Mouse (Mus musculus): Measurements from ENCODE around the gene Gabrd. TPM values are rescaled to one million over a fixed set of nuclear protein-coding genes. Genes with fewer than 3 reads are reported as not detected.

The Gabrd gene
- total RNA-seq, 4 experiments from 2014 or later = 75.3 to 88.7 (median 81.9) TPM

GRCm38 (mm10) chr4:155383326-155383725 lies 14.6 kb downstream of the Gabrd start:
- no peak for DNase-seq (ENCODE audit: low spot score in 2 of 2)

DNA sequence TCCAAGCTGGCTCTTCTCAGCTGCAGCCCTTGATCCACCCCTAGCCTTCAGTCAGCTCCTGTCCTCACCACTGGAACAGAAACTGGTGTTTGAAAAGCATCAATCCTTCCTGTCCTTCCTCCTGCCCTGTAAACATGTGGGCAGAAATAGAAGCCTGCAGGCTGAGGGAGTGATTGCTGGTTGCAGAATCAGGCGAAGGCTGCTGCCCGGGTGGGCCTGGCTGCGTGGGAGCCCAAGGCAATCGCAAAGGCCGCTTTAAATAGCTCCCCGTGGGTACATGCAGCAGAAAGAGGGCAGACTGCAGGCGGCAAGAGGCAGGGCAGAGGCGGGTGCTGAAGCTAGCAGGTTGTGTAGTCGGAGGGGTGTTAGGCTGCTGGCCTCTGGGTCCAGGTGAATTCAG lies 15.2 kb downstream of the Gabrd start:
- DNase-seq (ENCODE audit: low spot score in 2 of 2) = peak in 1 of 2 experiments; percentile 79

DNA sequence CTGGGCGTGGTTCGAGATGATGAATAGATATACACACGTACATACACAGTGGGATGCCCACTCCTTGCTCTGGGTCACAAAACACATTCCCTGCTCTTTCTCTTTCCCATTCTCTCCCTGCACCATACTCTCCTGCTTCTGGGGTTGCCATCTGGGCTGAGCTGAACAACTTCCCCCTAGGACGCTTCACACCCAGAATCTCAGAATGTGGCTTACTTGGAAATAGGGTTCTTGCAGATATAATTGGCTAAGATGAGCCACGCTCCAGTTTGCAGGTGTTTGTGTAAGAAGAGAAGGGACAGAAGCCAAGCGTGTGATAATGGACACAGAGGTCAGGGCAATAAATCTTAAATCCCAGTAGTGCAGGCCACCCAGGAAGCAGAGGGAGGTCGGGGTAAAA lies 15.9 kb downstream of the Gabrd start:
- DNase-seq (ENCODE audit: low spot score in 2 of 2) = no peak

- no peak for DNase-seq (ENCODE audit: low spot score in 2 of 2)
Measured at GRCm38 (mm10) chr4:155371797-155372735, 25.8 kb downstream of the Gabrd start.

GRCm38 (mm10) chr4:155370737-155371715 lies 26.9 kb downstream of the Gabrd start:
- no peak for DNase-seq (ENCODE audit: low spot score in 2 of 2)

GRCm38 (mm10) chr4:155368684-155369083 lies 29.2 kb downstream of the Gabrd start:
- DNase-seq (ENCODE audit: low spot score in 2 of 2) = peak; percentile 57 to 89

- no peak for DNase-seq (ENCODE audit: low spot score in 2 of 2)
Measured at GRCm38 (mm10) chr4:155367739-155368138, 30.2 kb downstream of the Gabrd start.

DNA sequence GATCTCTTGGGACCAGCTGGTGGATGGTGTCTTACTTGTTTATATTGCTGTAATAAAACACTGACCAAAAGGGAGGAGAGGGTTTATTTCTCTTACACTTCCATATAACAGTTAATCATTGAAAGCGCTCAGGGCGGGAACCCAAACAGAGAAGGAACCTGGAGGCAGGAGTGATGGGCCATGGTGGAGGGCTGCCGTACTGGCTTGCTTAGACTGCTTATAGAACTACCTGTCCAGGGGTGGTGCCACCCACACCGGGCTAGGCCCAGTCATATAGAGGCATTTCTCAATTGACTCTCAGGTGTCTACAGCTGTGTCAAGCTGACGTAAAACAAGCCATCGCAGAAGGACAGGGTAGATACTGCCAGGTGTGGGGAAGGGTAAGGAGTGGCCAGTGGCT lies 31.1 kb downstream of the Gabrd start:
- DNase-seq (ENCODE audit: low spot score in 2 of 2) = no peak

DNA sequence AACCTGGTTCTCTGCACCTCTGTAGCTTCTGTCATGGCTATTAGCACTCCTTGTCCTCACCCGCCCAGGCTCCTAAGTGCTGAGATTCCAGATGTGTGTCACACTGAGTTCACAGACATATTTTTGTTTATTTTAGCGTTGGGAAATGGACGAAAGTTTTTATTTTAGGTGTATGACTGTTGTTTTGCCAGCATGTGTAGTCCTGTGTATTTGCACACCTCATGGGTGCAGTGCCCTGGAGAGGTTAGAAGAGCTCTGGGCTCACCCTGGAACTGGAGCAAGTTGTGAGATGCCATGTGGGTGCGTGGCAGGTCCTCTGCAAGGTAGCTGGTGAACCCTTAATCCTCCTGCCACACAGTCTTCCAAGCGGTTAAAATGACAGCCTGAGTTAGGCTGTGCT lies 35.5 kb downstream of the Gabrd start:
- no peak for DNase-seq (ENCODE audit: low spot score in 2 of 2)

GRCm38 (mm10) chr4:155361303-155361791 lies 36.6 kb downstream of the Gabrd start, which contains the start of gene Prkcz:
Gene Prkcz (minus strand): TSS chr4:155361361.
- peak in 1 of 2 experiments; percentile 66 for DNase-seq (ENCODE audit: low spot score in 2 of 2)

- DNase-seq (ENCODE audit: low spot score in 2 of 2) = no peak
Measured at GRCm38 (mm10) chr4:155360856-155361255, 37.1 kb downstream of the Gabrd start.

DNA sequence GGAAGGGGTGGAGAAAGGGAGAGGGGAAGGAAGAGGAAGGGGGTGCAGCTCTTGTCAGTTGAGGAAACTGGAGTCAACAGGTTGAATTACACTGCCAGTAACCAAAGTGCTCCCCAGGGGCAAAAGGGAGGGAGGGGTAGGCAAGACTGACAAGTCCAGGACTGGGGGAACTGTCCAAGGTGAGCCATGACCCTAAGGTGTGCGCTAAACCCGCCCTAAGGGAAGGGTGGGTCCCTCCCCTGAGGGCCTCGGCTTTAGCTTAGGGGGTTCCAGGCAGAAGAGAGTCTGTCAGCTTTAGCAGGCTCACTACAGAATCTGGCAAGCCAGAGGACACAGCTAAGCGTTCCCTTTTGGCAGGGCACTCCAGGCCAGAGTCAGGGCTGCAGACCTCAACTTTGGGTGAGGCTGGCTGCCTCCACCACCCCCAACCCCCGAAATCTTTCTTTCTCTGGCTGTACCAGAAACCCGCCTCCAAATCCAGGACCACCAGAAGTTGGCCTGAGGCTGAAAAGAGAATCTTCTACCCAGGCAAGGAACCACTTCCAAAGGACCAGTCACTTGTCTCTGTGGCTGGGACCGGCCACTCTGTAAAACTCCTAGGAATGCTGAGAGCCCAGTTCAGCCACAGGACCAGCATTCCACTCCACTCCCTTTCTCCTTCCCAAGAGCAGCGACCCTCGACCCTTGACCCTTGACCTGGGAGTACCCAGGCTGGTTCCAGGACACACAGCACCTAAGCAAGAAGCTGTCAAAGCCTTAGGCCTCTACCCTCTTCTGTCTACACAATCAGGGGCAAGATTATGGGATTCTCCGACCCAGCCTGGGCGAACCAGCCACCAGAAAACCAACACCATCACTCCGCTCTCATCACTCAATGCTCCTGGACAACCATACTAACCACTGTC lies 38.1 kb downstream of the Gabrd start:
- DNase-seq (ENCODE audit: low spot score in 2 of 2) = no peak

GRCm38 (mm10) chr4:155357601-155358000 lies 40.3 kb downstream of the Gabrd start:
- DNase-seq (ENCODE audit: low spot score in 2 of 2) = no peak

DNA sequence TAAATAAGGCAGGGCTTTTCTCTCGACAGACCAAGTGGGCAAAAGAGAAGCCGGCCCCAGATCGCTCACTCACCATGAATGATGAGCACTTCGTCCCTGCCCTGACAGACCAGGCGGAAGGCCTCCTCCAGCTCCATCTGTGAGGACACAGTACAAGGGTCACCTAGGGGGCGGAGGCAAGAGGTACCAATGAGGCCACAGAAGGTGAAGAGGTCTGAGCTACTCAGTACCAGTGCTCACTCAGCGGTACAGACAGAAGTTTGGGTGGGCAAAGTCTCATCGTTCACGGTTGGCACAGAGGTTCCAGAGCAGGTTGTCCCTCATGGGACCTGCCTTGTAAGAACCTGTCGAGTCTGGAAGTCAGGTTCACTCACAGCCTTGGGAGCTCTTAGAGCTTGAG lies 41.6 kb downstream of the Gabrd start:
- no peak for DNase-seq (ENCODE audit: low spot score in 2 of 2)

DNA sequence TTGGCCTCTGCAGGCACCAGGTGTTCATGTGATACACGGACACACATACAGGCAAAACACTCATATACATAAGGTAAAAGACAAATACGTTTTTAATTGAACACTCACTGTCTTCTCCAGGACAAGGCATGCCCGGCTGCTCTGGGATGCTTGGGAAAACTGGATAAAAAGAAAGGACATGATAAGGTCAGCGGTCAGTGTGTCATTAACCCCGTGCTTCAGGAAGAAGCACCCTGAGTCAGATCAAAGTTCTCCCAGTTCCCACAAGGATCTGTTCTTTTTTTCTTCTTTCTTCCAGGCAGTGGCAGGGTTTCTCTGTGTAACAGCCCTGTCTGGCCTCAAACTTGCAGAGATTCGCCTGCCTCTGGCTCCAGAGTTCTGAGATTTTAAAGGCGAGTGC lies 43.4 kb downstream of the Gabrd start:
- no peak for DNase-seq (ENCODE audit: low spot score in 2 of 2)

DNA sequence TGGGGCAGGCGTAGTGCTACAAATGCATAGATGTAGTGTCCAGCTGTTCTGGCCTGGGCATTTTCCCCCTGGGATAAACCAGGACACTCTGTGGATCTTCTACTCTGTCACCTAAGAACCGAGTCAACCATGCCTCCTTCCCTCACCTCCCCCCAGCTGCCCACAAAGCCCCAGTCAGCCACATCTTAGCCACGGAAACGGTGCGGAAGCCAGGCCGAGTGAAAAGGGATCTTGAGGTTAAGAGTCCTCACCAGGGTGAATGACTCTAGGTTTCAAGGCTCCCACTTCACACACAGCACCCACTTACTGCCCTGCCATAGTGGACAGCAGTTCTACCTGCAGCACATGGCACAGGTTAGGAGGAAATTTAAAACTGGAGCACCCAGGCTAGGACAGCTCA lies 43.9 kb downstream of the Gabrd start:
- no peak for DNase-seq (ENCODE audit: low spot score in 2 of 2)

DNA sequence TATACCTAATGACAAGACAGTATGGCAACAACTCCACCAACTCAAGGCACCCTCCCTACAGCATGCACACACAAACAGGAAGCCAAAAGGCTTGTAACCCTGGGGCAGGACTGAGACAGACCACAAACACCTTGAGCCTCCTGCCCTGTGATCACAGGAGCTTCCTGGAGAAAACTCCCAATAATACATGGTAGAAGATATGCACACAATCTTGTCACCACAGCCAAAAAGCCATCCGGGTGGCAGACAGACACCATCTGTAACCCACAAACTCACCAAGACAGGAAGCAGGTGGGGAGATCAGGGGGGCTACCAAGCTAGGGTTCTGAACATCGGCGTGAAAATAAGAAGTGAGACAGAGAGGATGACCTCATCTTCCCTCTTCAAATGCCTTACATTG lies 45.3 kb downstream of the Gabrd start:
- no peak for DNase-seq (ENCODE audit: low spot score in 2 of 2)

DNA sequence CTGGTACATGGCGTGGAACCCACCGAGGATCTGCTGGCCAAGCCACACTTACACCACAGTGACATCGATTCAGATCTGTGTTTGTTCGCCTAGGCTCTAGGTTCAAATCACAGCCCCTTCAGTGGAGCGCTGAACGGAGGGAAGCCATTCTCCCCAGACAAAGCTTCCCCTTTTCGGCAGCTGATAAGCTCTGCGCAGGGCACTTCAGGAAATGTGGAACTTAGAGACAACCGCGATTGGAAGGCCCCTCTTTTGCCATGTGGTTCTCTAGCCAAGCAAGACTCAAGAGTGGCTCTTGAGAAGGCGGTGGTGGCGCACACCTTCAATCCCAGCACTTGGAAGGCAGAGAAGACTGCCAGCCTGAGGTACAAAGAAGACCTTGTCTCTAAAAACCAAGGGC lies 51.6 kb downstream of the Gabrd start:
- DNase-seq (ENCODE audit: low spot score in 2 of 2) = no peak

- peak; percentile 71 to 84 for DNase-seq (ENCODE audit: low spot score in 2 of 2)
Measured at GRCm38 (mm10) chr4:155345608-155345953, 52.3 kb downstream of the Gabrd start.

DNA sequence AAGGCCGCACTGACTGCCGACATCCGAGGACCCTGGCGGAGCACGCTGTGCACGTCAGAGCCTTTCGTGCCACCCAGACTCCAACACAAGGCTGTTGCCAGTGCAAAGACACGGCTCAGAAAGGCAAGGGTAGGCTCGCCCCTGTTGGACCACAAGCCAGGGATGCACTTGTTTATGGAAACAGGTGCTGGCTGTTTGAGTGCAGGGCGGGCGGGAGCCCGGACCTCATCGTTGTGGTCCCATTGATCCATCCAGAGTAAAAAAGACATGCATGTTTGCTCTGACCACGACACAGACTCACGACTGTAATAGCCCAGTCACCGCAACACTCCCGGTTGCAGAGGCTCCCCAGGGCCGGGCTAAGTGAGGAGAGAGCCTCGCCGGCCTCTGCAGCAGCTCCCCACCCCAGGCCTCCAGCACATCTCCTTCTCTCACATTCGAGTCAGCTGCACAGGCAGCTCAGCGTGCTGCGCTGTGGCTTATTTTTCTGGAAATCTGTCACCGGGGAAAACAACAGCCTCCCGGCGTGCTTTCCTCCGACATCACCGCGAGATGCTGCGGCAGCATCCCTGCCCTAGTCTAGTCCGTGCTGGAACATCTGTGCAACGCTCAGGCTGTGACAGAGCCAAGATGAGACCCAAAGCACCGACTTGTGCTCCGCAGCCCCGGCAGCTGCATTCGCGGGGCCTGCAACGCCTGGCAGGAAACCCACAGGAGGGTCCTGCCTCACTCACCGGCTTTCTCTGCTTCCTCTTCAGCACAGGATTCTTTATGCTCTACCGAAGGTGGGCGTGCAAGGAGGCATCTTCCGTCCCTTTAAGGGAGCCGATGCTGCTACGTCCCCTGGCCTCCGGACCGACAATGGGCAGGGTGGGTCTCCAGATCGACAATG lies 53.0 kb downstream of the Gabrd start:
- peak in 1 of 2 experiments; percentile 52 for DNase-seq (ENCODE audit: low spot score in 2 of 2)

All from left cerebral cortex, adult 8-10 months (tissue).